Mouse (Mus musculus) adrenal gland, adult 10 weeks (tissue): ENCODE data around the gene Yipf1. TPM values are rescaled to one million over a fixed set of nuclear protein-coding genes. Genes with fewer than 3 reads are reported as not detected.

Experiments
- polyA plus RNA-seq: library from polyadenylated mRNA; stranded (reverse); fragments of 350-450 nt; fragmentation: Illumina TruSeq; extraction: RNeasy Lipid Tissue Mini Kit (QIAGEN cat#74804); gene quantifications from one replicate; pipeline ENCODE4 v1.2.3, GENCODE M21; 2014; ENCODE audit warnings: low read depth, low replicate concordance

Gene Yipf1
- polyA plus RNA-seq = 43.8 TPM

GRCm38 (mm10) chr4:107313690-107314478 is at the start of gene Yipf1:
Gene Yipf1 (plus strand): TSS chr4:107314363.

GRCm38 (mm10) chr4:107306966-107307365 is 7.2 kb upstream of the Yipf1 start, which contains the start of gene Dio1:
Gene Dio1 (minus strand): TSS chr4:107307169.

GRCm38 (mm10) chr4:107367567-107368314 is 53.6 kb downstream of the Yipf1 start, which contains the start of gene Ndc1:
Gene Ndc1 (plus strand): TSS chr4:107367784.

Other genes with a start within 250 kb of the Yipf1 start
- 36.2 TPM for gene Mrpl37, start 247.5 kb upstream of the Yipf1 start, polyA plus RNA-seq
- 3.1 TPM for gene Cyb5rl, start 247.4 kb upstream of the Yipf1 start, polyA plus RNA-seq
- not detected for gene Cdcp2, start 217.5 kb upstream of the Yipf1 start, polyA plus RNA-seq
- gene Tmem59, start 136.0 kb upstream of the Yipf1 start, polyA plus RNA-seq = 1,062 TPM
- gene Tceanc2, start 135.2 kb upstream of the Yipf1 start, polyA plus RNA-seq = 46.5 TPM
- gene Ldlrad1, start 105.2 kb upstream of the Yipf1 start, polyA plus RNA-seq = not detected
- gene Lrrc42, start 60.8 kb upstream of the Yipf1 start, polyA plus RNA-seq = 21.2 TPM
- gene Hspb11, start 60.8 kb upstream of the Yipf1 start, polyA plus RNA-seq = 54.4 TPM
- not detected for gene Dio1, start 7.2 kb upstream of the Yipf1 start, polyA plus RNA-seq
- gene Ndc1, start 53.4 kb downstream of the Yipf1 start, polyA plus RNA-seq = 27.8 TPM
- not detected for gene Glis1, start 120.2 kb downstream of the Yipf1 start, polyA plus RNA-seq